Mouse (Mus musculus): Measurements from ENCODE around the gene Rtn4rl2.
"Not testable (repeated sequence)": the region's sequence is repeated elsewhere in the genome, so short reads cannot be mapped to it uniquely, and the experiment has no call there.

Gene Rtn4rl2

DNA sequence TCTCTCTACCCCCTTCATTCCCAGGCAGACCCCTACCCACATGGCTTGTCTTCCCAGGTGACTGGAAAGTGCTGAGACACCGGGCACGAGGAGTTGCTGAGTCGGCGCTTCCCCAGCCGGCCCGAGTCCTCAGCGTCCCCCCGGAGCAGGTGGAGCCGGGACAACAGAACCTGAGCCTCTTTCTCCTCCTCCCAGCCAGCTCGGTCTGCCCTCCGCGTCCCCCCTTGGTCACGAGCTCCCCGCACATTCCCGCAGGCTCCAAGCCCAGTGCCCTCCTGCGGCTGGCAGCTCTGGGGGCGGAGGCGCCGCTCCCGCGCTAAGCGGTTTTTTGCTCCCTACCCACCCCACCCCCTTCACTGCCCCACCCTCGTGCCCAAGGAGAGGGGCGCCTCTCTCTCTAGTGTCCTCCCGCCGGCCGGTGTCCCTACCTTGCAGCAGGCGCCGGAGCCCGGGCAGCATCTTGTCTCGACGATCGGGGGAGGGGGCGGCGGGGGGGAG is at the start of gene Rtn4rl2:
Gene Rtn4rl2, minus strand, starts transcription at position 477 of the 498 bp plus-strand sequence.
- DNase-seq, result no peak

DNA sequence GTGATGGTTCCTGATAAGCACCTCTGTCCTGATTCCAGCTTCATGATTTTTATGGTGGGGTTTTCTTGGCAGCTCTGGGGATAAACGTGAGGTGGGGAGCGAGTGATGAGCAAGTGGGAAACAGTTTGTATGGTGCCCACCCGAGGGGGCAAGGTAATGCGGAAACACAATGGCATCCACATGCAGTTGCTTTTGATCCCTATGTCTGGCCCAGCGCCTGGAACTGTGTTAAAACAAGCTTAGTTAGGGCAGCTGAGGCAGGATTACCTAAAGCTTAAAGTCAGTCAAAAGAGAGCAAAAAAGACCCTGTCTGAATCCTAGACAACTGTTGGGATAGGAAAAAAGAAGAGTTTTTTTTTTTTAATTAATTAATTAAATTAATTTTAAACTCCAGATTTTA is 48.6 kb upstream of the Rtn4rl2 start:
- no peak for DNase-seq

DNA sequence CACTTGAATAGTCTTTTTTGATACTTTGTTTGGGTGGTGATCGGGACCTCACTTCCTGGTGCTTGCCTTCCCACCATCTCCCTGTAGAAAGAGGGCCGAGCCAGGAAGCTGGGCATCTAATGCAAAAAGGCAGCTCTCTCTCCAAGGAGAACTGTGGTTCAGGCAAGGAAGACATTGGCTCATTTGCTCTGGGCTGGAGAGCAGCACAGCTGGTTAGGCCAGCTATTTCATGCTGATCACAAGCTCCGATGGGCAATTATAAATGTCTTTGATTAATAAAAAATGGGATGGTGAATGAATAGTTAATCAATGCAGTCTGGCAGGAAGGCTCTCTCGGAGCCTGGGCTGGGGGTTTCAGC is 48.1 kb upstream of the Rtn4rl2 start:
- DNase-seq, result no peak

GRCm38 (mm10) chr2:84933992-84934648 is 47.6 kb upstream of the Rtn4rl2 start:
- no peak for DNase-seq

GRCm38 (mm10) chr2:84930186-84930585 is 43.7 kb upstream of the Rtn4rl2 start:
- DNase-seq, result no peak

GRCm38 (mm10) chr2:84919601-84920108 is 33.1 kb upstream of the Rtn4rl2 start:
- DNase-seq, result no peak

- DNase-seq, result no peak
These were observed 31.7 kb upstream of the Rtn4rl2 start for GRCm38 (mm10) chr2:84918188-84918587.

DNA sequence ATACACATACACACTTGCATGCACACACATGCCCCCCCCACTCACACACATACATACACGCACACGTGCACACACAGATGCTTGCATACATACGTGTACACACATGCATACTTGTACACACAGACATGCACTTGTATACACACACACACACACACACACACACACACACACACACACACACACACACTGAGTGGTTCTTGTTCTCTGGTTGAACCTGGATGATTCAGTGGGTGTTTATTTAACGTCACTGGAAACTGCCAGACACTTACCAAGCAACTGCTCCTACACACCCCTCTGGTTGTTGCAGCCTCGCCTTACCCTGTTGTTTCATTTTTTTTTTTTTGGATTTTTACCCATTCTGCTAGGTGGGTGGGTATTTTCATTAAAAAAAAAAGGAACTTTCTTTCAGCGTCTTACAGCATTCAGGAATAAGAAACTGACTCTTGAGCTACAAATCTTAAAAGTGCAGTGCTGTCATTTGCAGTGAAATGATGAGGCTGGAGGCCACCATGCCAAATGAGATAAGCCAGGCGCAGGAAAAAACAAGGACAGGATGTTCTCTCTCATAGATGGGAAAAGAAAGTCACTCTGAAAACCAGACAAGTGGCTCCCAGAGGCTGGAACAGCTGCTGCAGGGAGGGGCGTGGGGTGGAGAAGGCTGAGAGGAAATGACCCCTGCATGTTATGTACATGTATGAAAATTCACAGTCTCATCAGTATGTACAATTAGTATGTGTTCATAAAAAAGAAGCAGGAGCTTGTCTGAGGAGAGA is 30.2 kb upstream of the Rtn4rl2 start:
- peak; percentile 66 for DNase-seq

- peak; percentile 71 for DNase-seq
These were observed 28.8 kb upstream of the Rtn4rl2 start for GRCm38 (mm10) chr2:84915330-84915729.

DNA sequence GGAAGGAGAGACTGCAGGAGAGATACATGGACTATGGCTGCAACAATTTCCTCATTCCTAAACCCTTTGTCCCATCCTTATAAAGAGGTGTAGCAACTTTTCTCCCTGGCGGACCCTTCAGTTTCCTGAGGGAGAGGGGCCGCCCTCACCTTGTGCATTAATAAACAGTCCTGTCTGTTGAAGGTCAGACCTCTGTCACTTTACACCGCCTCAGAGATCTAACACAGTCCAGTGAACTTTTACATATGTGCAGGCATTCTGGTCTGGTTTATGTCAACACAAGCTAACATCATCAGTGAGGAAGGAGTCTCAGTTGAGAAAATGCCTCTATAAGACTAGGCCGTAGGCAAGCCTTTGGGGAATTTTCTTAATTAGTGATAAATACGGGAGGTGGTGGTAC is 27.4 kb upstream of the Rtn4rl2 start:
- DNase-seq, result no peak

DNA sequence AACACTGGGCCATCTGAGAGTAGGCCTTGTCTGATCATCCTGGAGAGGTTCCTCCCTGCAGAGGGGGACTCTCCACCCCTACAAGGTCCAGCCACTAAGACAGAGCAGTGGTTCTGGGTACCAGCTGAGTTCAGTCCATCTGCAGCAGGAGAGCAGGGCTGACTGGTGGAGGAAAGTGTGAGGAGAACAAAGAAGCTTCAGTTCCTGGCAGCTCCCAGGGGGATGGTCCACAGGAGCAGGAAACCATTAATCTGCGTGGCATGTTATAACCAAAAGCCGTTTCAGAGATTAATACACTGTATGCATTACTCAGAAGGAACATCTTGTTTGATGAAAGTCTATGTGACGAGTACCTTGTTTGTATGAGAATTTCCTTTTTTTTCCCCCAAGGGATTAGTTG is 26.2 kb upstream of the Rtn4rl2 start:
- no peak for DNase-seq

DNA sequence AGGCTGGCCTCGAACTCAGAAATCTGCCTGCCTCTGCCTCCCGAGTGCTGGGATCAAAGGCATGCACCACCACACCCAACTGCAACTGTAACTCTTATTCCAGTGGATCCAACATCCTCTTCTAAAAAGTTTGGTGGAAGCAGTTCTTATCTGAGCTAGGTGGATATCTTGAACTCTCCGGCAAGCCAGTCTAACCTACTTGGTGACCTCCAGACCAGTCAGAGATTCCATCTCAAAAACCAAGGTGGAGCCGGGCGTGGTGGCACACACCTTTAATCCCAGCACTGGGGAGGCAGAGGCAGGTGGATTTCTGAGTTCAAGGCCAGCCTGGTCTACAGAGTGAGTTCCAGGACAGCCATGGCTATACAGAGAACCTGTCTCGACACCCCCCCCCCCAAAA is 10.2 kb upstream of the Rtn4rl2 start:
- not testable (repeated sequence) for DNase-seq

DNA sequence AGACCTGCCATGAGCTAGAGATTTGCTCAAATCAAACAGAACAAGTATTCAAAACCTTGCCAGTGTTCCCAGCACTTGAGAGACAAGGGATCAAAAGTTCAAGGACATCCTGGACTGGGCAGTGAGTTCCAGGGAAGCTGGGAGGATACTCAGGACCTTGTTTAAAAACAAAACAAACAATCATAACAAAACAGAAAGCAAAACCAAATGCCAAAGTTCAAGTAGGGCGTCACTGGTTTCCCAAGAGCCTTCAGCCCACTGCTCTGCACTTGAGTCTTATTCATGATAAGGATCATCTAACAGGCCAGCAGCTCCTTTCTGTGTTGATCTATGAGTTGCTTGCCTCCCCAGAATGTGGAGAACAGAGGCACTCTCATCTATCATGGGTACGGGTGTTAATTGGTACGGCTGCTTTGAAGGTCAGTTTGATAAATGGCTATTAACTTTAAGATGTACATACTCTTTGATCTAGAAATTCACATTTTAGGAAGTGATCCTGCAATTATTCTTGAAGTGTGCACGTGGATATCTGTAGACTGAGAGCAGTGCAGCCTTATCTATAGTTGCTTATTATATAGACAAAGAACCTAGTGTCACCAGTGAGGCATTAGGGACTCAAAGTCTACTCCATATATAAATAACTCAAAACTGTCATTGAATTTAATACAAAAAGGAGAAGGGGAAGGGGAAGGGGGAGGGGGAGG is 9.1 kb upstream of the Rtn4rl2 start:
- DNase-seq, result no peak

GRCm38 (mm10) chr2:84893359-84893758 is 6.8 kb upstream of the Rtn4rl2 start:
- DNase-seq, result no peak

DNA sequence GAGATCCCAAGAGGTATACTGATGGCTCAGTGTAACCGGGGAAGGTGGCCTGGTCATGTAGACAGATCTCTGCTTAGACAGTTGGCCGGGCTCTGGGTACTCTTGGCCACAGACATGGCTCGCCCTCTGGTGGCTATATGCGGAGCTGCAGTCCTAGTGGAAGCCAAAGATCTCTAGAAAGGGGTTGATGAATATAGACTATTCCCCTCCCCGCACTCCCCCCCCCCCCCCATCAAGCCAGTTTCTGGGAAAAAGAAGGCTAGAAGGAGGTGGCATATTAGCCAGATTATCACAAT is 3.5 kb upstream of the Rtn4rl2 start:
- peak; percentile 87 for DNase-seq

GRCm38 (mm10) chr2:84889316-84890044 is 3.0 kb upstream of the Rtn4rl2 start:
- DNase-seq, result no peak

GRCm38 (mm10) chr2:84888657-84889315 is 2.3 kb upstream of the Rtn4rl2 start:
- peak; percentile 85 for DNase-seq

GRCm38 (mm10) chr2:84887411-84888271 is 1.1 kb upstream of the Rtn4rl2 start:
- DNase-seq, result peak; percentile 39

DNA sequence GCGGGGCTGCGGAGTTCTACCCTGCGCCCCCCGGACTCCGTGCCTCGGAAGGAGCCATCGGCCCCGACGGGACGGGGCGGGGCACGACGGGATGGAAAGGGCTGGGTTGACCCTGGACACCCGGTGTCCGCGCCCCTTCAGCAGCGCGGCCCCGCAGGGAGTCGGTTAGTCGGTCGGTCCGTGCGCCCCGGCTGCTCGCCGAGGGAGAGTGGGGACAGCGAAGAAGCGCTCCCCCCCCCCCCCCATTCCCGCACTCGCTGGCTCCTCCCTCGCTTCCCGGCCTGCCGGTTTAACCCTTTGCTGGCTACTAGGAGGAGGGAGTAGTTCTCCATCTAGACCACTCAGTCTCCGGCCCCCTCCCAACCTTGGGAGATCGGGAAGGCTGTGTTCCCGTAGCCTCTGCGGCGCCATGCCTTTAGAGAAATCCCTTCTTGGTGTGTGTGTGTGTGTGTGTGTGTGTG is 341 bp upstream of the Rtn4rl2 start:
- peak; percentile 33 for DNase-seq

DNA sequence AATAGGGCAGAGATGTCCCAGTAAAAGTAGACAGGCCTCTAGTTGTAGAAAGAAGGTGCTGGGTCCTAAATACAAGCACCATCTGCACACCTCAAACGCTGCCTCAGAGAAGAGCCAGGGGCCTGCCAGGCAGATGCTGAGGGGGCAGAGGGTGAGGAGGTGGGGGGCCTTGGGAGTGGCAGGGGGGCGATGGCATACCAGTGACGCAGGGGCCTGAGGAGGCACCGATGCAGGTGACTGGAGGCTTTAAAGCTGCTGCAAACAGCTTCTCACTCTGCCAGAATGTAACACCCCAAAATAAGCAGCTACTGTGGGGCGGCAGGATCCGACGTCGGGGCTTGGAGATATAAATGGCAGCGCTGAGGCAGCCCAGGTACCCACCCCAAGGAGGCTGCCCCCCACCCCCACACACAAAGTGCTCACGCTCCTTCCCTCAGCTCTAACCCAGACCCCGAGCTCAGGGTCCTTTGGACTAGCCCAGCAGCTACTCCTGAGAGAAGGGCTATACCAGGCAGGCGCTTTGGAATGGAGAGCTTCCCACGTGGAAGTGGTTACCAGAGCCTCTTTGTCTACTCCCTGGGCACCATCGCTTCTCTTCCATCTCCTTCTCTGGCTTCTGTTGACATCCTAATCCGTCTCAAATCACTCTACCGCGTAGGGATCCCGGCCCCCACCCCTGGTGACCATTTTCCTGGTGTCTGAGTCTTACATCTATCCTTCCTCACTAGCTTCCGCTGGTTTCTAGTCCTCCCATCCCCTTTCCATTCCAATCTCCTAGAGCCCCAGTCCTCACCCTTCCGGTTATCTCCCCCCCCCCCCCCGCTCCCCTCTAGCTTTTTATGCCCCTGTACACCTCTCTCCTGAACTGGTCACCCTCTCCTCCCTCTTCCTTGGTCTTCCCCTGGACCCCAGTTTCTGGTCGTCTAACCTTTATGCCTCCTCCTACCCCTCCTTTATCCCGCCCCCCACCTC is 1.1 kb downstream of the Rtn4rl2 start:
- DNase-seq, result no peak
